Mouse (Mus musculus) heart, embryonic 10.5 days (tissue): ENCODE data around the gene Shkbp1. TPM values are rescaled to one million over a fixed set of nuclear protein-coding genes. Genes with fewer than 3 reads are reported as not detected.

Source experiments
- DNase-seq: peaks from one replicate; pipeline ENCODE4 v3.0.0-alpha.2; 2017; ENCODE audit warnings: low spot score
- H3K27ac ChIP-seq: fragments of 300-500 bp; sonication (generic); 2 replicates; pipeline ENCODE4 v1.5.1; 2016; ENCODE audit warnings: mild to moderate bottlenecking
- H3K27me3 ChIP-seq: fragments of 300-500 bp; sonication (generic); 2 replicates; pipeline ENCODE4 v1.6.1; 2016; ENCODE audit warnings: mild to moderate bottlenecking; ENCODE audit not compliant: poor library complexity, insufficient read depth, severe bottlenecking
- H3K36me3 ChIP-seq: fragments of 300-500 bp; sonication (generic); 2 replicates; pipeline ENCODE4 v1.6.1; 2016; ENCODE audit warnings: mild to moderate bottlenecking, moderate library complexity
- H3K4me1 ChIP-seq: fragments of 300-500 bp; sonication (generic); 2 replicates; pipeline ENCODE4 v1.6.1; 2016; ENCODE audit warnings: mild to moderate bottlenecking
- H3K4me3 ChIP-seq: fragments of 300-500 bp; sonication (generic); 2 replicates; pipeline ENCODE4 v1.5.1; 2016; ENCODE audit warnings: mild to moderate bottlenecking, moderate library complexity
- H3K9me3 ChIP-seq: fragments of 300-500 bp; sonication (generic); 2 replicates; pipeline ENCODE4 v1.6.1; 2016; ENCODE audit warnings: mild to moderate bottlenecking, moderate library complexity
- WGBS: fragments of 180-500 bp; shearing (Covaris S2); methylation state at CpG from one replicate; pipeline ENCODE4 v1.1.7; 2016; 5-methylcytosine and 5-hydroxymethylcytosine counted together
- polyA plus RNA-seq: library from polyadenylated mRNA; unstranded; fragments of >200 nt; fragmentation: Nextera tagmentation; extraction: Ambion mirVana; gene quantifications from 2 replicates; pipeline ENCODE4 v1.2.1, GENCODE M21; 2016

Shkbp1 gene
- polyA plus RNA-seq, 1 experiment from 2014 or later = 50.4 TPM

GRCm38 (mm10) chr7:27359706-27360358 is 4.0 kb upstream of the Shkbp1 start:
- no peak overlapping the region for H3K27ac ChIP-seq
- WGBS = 85% methylated on average over 9 of the region's 9 CpGs
- H3K4me3 ChIP-seq = no peak overlapping the region
- peaks cover 32% of the 10 kb centered on the region for H3K27me3 ChIP-seq
- DNase-seq = no peak
- no peaks in the 10 kb centered on the region for H3K9me3 ChIP-seq
- peaks cover 44% of the 10 kb centered on the region for H3K4me1 ChIP-seq
- no peaks in the 10 kb centered on the region for H3K36me3 ChIP-seq

GRCm38 (mm10) chr7:27359162-27359561 is 3.3 kb upstream of the Shkbp1 start:
- Histone ChIP-seq H3K9me3 (no peaks in the 10 kb centered on the region), H3K27me3 (peaks cover 25% of the 10 kb centered on the region), H3K36me3 (no peaks in the 10 kb centered on the region), H3K4me3 (no peak overlapping the region), H3K27ac (no peak overlapping the region), H3K4me1 (peaks cover 46% of the 10 kb centered on the region)
- 61% methylated on average over 2 of the region's 2 CpGs for WGBS
- no peak for DNase-seq

- Histone ChIP-seq H3K36me3 (peaks cover 10% of the 10 kb centered on the region), H3K9me3 (no peaks in the 10 kb centered on the region), H3K27me3 (peaks cover 10% of the 10 kb centered on the region), H3K27ac (peak overlapping the region; percentile 89), H3K4me1 (peaks cover 41% of the 10 kb centered on the region), H3K4me3 (peak overlapping the region; percentile 75)
- DNase-seq = no peak
- WGBS = 24% methylated on average over 3 of the region's 3 CpGs
Measured at GRCm38 (mm10) chr7:27357595-27357978, 1.8 kb upstream of the Shkbp1 start.

GRCm38 (mm10) chr7:27356861-27357594 is 1.2 kb upstream of the Shkbp1 start, which contains the start of gene Gm20479:
Gene Gm20479 (minus strand): TSS chr7:27357419.
- no peak for DNase-seq
- no peaks in the 10 kb centered on the region for H3K9me3 ChIP-seq
- peaks cover 5% of the 10 kb centered on the region for H3K27me3 ChIP-seq
- H3K27ac ChIP-seq = peak within 1 kb of the TSS; percentile 89
- peak within 1 kb of the TSS; percentile 75 for H3K4me3 ChIP-seq
- peaks cover 41% of the 10 kb centered on the region for H3K4me1 ChIP-seq
- H3K36me3 ChIP-seq = peaks cover 15% of the 10 kb centered on the region
- 1% methylated on average over 27 of the region's 27 CpGs for WGBS

- Histone ChIP-seq H3K4me3 (peak overlapping the region; percentile 75), H3K9me3 (no peaks in the 10 kb centered on the region), H3K36me3 (peaks cover 21% of the 10 kb centered on the region), H3K27me3 (no peaks in the 10 kb centered on the region), H3K4me1 (peaks cover 35% of the 10 kb centered on the region), H3K27ac (peak overlapping the region; percentile 89)
- DNase-seq = no peak
- WGBS = 2% methylated on average over 16 of the region's 16 CpGs
Measured at GRCm38 (mm10) chr7:27356248-27356647, 429 bp upstream of the Shkbp1 start.

- Histone ChIP-seq H3K4me3 (peak overlapping the region; percentile 75), H3K9me3 (no peaks in the 10 kb centered on the region), H3K4me1 (peaks cover 31% of the 10 kb centered on the region), H3K27ac (peak overlapping the region; percentile 89), H3K36me3 (peaks cover 28% of the 10 kb centered on the region), H3K27me3 (no peaks in the 10 kb centered on the region)
- DNase-seq = no peak
- 6% methylated on average over 14 of the region's 14 CpGs for WGBS
Measured at GRCm38 (mm10) chr7:27355261-27355660, 558 bp downstream of the Shkbp1 start.

- Histone ChIP-seq H3K36me3 (peaks cover 32% of the 10 kb centered on the region), H3K27ac (peak overlapping the region; percentile 89; the same call in 1 of the 2 replicates), H3K4me3 (peak overlapping the region; percentile 75), H3K4me1 (peaks cover 31% of the 10 kb centered on the region), H3K27me3 (no peaks in the 10 kb centered on the region), H3K9me3 (no peaks in the 10 kb centered on the region)
- 45% methylated on average over 4 of the region's 4 CpGs for WGBS
- DNase-seq = no peak
Measured at GRCm38 (mm10) chr7:27354783-27355182, 1.0 kb downstream of the Shkbp1 start.

- H3K36me3 ChIP-seq = peaks cover 34% of the 10 kb centered on the region
- no peak overlapping the region for H3K27ac ChIP-seq
- no peaks in the 10 kb centered on the region for H3K27me3 ChIP-seq
- DNase-seq = no peak
- H3K9me3 ChIP-seq = no peaks in the 10 kb centered on the region
- H3K4me1 ChIP-seq = peaks cover 31% of the 10 kb centered on the region
- 24% methylated on average over 6 of the region's 6 CpGs for WGBS
- H3K4me3 ChIP-seq = peak overlapping the region; percentile 75
Measured at GRCm38 (mm10) chr7:27354144-27354543, 1.7 kb downstream of the Shkbp1 start.

- no peaks in the 10 kb centered on the region for H3K9me3 ChIP-seq
- peaks cover 5% of the 10 kb centered on the region; the same call in 1 of the 2 replicates for H3K27me3 ChIP-seq
- no peak overlapping the region for H3K27ac ChIP-seq
- no peak for DNase-seq
- H3K4me1 ChIP-seq = 0 out of 2 replicates have a peak, but pooled peaks cover 3% of the 10 kb centered on the region
- H3K4me3 ChIP-seq = no peak overlapping the region
- H3K36me3 ChIP-seq = peaks cover 61% of the 10 kb centered on the region
- 20% methylated on average over 6 of the region's 6 CpGs for WGBS
Measured at GRCm38 (mm10) chr7:27345444-27345843, 10.4 kb downstream of the Shkbp1 start.

- WGBS = 43% methylated on average over 4 of the region's 4 CpGs
- no peaks in the 10 kb centered on the region for H3K9me3 ChIP-seq
- peaks cover 39% of the 10 kb centered on the region for H3K36me3 ChIP-seq
- H3K27ac ChIP-seq = no peak overlapping the region
- no peak overlapping the region for H3K4me3 ChIP-seq
- H3K27me3 ChIP-seq = peaks cover 25% of the 10 kb centered on the region
- H3K4me1 ChIP-seq = peaks cover 11% of the 10 kb centered on the region; the same call in 1 of the 2 replicates
- no peak for DNase-seq
Measured at GRCm38 (mm10) chr7:27342595-27342994, 13.2 kb downstream of the Shkbp1 start.

GRCm38 (mm10) chr7:27339519-27339918 is 16.3 kb downstream of the Shkbp1 start:
- no peaks in the 10 kb centered on the region for H3K9me3 ChIP-seq
- H3K4me1 ChIP-seq = peaks cover 27% of the 10 kb centered on the region
- no peak overlapping the region for H3K27ac ChIP-seq
- 41% methylated on average over 7 of the region's 7 CpGs for WGBS
- peaks cover 23% of the 10 kb centered on the region for H3K36me3 ChIP-seq
- no peak overlapping the region for H3K4me3 ChIP-seq
- DNase-seq = no peak
- peaks cover 55% of the 10 kb centered on the region for H3K27me3 ChIP-seq

- 75% methylated on average over 4 of the region's 4 CpGs for WGBS
- Histone ChIP-seq H3K27me3 (peaks cover 59% of the 10 kb centered on the region), H3K4me3 (no peak overlapping the region), H3K36me3 (peaks cover 19% of the 10 kb centered on the region), H3K27ac (no peak overlapping the region), H3K4me1 (peaks cover 31% of the 10 kb centered on the region), H3K9me3 (no peaks in the 10 kb centered on the region)
- DNase-seq = no peak
Measured at GRCm38 (mm10) chr7:27339114-27339513, 16.7 kb downstream of the Shkbp1 start.

- Histone ChIP-seq H3K4me3 (peak within 1 kb of the TSS; percentile 58), H3K27me3 (peaks cover 77% of the 10 kb centered on the region), H3K9me3 (no peaks in the 10 kb centered on the region), H3K4me1 (peaks cover 47% of the 10 kb centered on the region), H3K27ac (peak within 1 kb of the TSS; percentile 56; the same call in 1 of the 2 replicates), H3K36me3 (peaks cover 8% of the 10 kb centered on the region)
- WGBS = under 1% methylated on average over 36 of the region's 36 CpGs
- peak; percentile 90 for DNase-seq
Measured at GRCm38 (mm10) chr7:27337175-27337853, 18.5 kb downstream of the Shkbp1 start, which contains the start of gene Ltbp4. Gene Ltbp4 (minus strand): TSS chr7:27337692.
